Mouse (Mus musculus): Measurements from ENCODE around the gene Gper1.

DNA sequence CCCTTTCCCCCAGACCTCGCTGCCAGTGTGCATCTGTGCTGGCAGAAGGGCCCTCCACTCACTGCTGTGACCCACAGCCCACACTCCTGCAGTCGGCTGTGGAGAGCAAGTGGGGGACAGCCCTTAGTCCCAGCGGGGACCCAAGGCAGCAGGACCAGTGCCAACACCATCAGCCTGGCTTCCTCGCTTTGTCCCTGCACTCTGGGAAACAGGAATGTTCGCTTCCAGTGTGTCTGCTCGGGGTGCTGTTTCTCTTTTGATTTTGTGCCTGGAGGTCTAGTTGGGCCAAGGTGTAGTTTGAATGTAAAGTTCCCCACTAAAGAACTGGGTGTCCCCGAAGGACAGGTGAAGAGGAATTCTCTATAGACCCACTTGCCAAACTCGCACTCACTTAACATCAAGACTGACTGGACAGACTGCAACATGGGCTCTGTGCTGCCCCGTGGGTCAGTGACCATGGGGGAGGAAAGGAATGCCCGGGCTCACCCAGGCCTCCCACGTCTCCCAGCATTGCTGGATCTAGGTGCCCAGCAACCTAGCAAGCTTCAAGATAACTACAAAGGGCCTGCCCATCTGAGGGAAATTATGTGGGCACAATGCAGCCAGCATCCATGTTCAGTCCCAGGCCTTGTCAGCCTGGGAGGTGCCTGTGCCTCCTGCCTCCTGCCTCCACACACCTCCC lies 31.5 kb upstream of the Gper1 start:
- TF ChIP-seq CTCF (IDR thresholded peaks at IDR 0.05; ENCODE audit: borderline replicate concordance, insufficient read depth, low read depth, low read length) (no peak), POLR2A (IDR thresholded peaks at IDR 0.05; ENCODE audit: borderline replicate concordance, insufficient read depth, low read length) (no peak)
